Mouse (Mus musculus): Measurements from ENCODE around the gene Nucb2.

DNA sequence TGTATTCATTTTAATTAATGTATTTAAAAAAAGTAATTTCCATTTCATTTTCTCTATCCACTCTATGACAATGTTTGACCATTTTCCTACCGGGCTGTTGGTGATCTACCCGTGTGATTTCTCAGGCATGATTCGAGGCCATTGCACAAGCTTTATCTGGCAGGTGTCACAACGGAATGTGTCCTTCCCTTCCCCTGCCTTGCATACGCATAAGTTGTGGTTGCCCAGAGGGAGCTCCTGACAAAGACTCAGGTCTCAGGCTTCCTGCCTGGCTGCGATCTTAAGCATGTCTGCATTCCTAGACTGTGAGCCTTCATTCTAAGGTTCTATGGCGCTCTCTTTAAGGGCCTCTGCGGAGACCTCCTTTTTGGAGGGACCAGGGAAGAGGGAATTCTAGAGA, 42.1 kb upstream of the Nucb2 start:
- TF ChIP-seq TCF12 (IDR thresholded peaks at IDR 0.05; ENCODE audit: low read depth, low read length) (no peak), MYC (IDR thresholded peaks at IDR 0.05; ENCODE audit: low read depth, low read length) (no peak), MAZ (IDR thresholded peaks at IDR 0.05; ENCODE audit: low read depth, low read length) (no peak)

Data from CH12.LX (cell line).